Mouse (Mus musculus) bone marrow macrophage, adult 2 months (primary cell): ENCODE results near the gene H2-Oa.

ENCODE experiments used
- CTCF ChIP-seq: IDR thresholded peaks from 2 replicates; pipeline ENCODE4 v1.5.1; 2012; ENCODE audit warnings: low read depth, mild to moderate bottlenecking, low read length, moderate library complexity
- POLR2A ChIP-seq: IDR thresholded peaks from 2 replicates; pipeline ENCODE4 v1.6.1; 2012; ENCODE audit warnings: mild to moderate bottlenecking, low read depth, low read length, borderline replicate concordance

- TF ChIP-seq POLR2A (no peak), CTCF (no peak)
Observed at GRCm38 (mm10) chr17:34107109-34107867, 15.1 kb downstream of the H2-Oa start.
